Mouse (Mus musculus): ENCODE results near the gene Wdr53.

GRCm38 (mm10) chr16:32222399-32222798 lies 24.6 kb upstream of the Wdr53 start:
- no peak for TF ChIP-seq CTCF (IDR thresholded peaks at IDR 0.05; ENCODE audit: low read depth)
- TF ChIP-seq EP300 (IDR thresholded peaks at IDR 0.05; ENCODE audit: low read depth), result no peak

Measured in heart, postnatal 0 days (tissue).